Mouse (Mus musculus): ENCODE measurements around the gene Cyth2. TPM values are rescaled to one million over a fixed set of nuclear protein-coding genes. Genes with fewer than 3 reads are reported as not detected.

Cyth2 gene
- 10 to 100 TPM; 82.2 to 88.4 TPM for polyA plus RNA-seq (2017; shearing (Covaris generic))

GRCm38 (mm10) chr7:45813787-45814779 lies at the start of gene Cyth2:
Gene Cyth2 (minus strand): TSS chr7:45814581.

GRCm38 (mm10) chr7:45830427-45831127 lies 16.2 kb upstream of the Cyth2 start, which contains the start of gene Grwd1:
Gene Grwd1 (minus strand): TSS chr7:45830944.

GRCm38 (mm10) chr7:45824598-45824997 lies 10.2 kb upstream of the Cyth2 start, which contains the start of gene Kcnj14:
Gene Kcnj14 (minus strand): TSS chr7:45824782.

GRCm38 (mm10) chr7:45784524-45785372 lies 29.6 kb downstream of the Cyth2 start, which contains the start of gene Sult2b1:
Gene Sult2b1 (minus strand): TSS chr7:45784669.

DNA sequence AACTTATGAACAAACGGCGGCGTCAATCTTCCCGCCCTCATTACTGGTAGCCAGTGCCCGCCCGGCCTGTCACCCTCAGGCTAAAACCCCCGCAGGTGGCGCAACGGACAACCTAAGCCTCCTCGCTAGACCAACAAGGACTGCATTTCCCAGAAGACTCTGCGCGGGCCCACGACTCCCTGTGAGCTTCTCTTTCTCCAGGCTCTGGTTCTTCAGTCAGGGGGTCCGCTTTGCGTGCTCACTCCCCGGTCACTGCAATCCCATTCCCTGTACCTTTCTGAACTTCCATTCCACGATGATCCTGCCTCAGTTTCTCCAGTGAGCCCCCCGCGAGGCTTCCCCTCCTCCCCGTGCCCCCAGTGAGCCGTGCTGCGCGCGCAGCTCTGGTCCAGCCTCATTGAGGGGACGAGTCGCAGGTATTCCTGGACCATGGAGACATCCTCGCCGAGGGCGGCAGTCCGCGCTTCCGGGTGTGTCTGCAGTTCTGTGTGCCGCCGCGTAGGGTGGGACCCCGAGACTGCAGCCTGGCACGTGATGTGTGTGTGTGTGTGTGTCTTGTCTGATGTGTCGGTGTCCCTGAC lies 30.8 kb downstream of the Cyth2 start, which contains the start of gene Lmtk3:
Gene Lmtk3 (plus strand): TSS at position 228 of the 581 bp plus-strand sequence.

Other genes with a start within 250 kb of the Cyth2 start
- 10 to 100 TPM; 59.6 to 75.4 TPM for gene Bcat2, start 244.4 kb downstream of the Cyth2 start, polyA plus RNA-seq (2017; shearing (Covaris generic))
- under 1 TPM in 1 of 2 experiments, not detected in 1; 0.50 TPM for gene Fgf21, start 199.1 kb downstream of the Cyth2 start, polyA plus RNA-seq (2017; shearing (Covaris generic))
- gene Fut1, start 197.3 kb downstream of the Cyth2 start, polyA plus RNA-seq (2017; shearing (Covaris generic)): 1 to 10 TPM in 1 of 2 experiments, under 1 TPM in 1; 0.25 to 1.6 TPM
- gene Izumo1, start 192.8 kb downstream of the Cyth2 start, polyA plus RNA-seq (2017; shearing (Covaris generic)): under 1 TPM; 0.47 to 0.92 TPM
- gene Rasip1, start 187.1 kb downstream of the Cyth2 start, polyA plus RNA-seq (2017; shearing (Covaris generic)): 1 to 10 TPM in 1 of 2 experiments, under 1 TPM in 1; 0.67 to 3.4 TPM
- gene Mamstr, start 174.6 kb downstream of the Cyth2 start, polyA plus RNA-seq (2017; shearing (Covaris generic)): 1 to 10 TPM; 1.2 to 1.5 TPM
- gene Fut2, start 148.2 kb downstream of the Cyth2 start, polyA plus RNA-seq (2017; shearing (Covaris generic)): 1 to 10 TPM in 1 of 2 experiments, under 1 TPM in 1; 0.65 to 2.5 TPM
- gene Ntn5, start 130.6 kb downstream of the Cyth2 start, polyA plus RNA-seq (2017; shearing (Covaris generic)): under 1 TPM in 1 of 2 experiments, not detected in 1; 0.49 TPM
- gene Sec1, start 120.2 kb downstream of the Cyth2 start, polyA plus RNA-seq (2017; shearing (Covaris generic)): not detected
- gene Car11, start 114.7 kb downstream of the Cyth2 start, polyA plus RNA-seq (2017; shearing (Covaris generic)): 1 to 10 TPM; 6.1 to 9.2 TPM
- 10 to 100 TPM; 26.0 to 37.0 TPM for gene Dbp, start 109.5 kb downstream of the Cyth2 start, polyA plus RNA-seq (2017; shearing (Covaris generic))
- gene Rpl18, start 99.1 kb downstream of the Cyth2 start, polyA plus RNA-seq (2017; shearing (Covaris generic)): 1,000 to 10,000 TPM; 1,327 to 1,518 TPM
- gene Sphk2, start 96.6 kb downstream of the Cyth2 start, polyA plus RNA-seq (2017; shearing (Covaris generic)): 10 to 100 TPM; 26.1 to 35.8 TPM
- gene Fam83e, start 93.4 kb downstream of the Cyth2 start, polyA plus RNA-seq (2017; shearing (Covaris generic)): 1 to 10 TPM in 1 of 2 experiments, under 1 TPM in 1; 0.25 to 1.9 TPM
- not detected for gene Spaca4, start 88.8 kb downstream of the Cyth2 start, polyA plus RNA-seq (2017; shearing (Covaris generic))
- gene Lmtk3, start 30.8 kb downstream of the Cyth2 start, polyA plus RNA-seq (2017; shearing (Covaris generic)): under 1 TPM; 0.12 to 0.38 TPM
- 1 to 10 TPM; 4.4 to 6.7 TPM for gene Sult2b1, start 29.9 kb downstream of the Cyth2 start, polyA plus RNA-seq (2017; shearing (Covaris generic))
- gene Kcnj14, start 10.2 kb upstream of the Cyth2 start, polyA plus RNA-seq (2017; shearing (Covaris generic)): 1 to 10 TPM in 1 of 2 experiments, under 1 TPM in 1; 0.55 to 1.0 TPM
- gene Grwd1, start 16.4 kb upstream of the Cyth2 start, polyA plus RNA-seq (2017; shearing (Covaris generic)): 10 to 100 TPM; 35.7 to 36.3 TPM
- gene Kdelr1, start 58.2 kb upstream of the Cyth2 start, polyA plus RNA-seq (2017; shearing (Covaris generic)): 100 to 1,000 TPM in 1 of 2 experiments, 10 to 100 TPM in 1; 78.9 to 119 TPM
- 1 to 10 TPM; 1.0 to 1.6 TPM for gene Grin2d, start 63.8 kb upstream of the Cyth2 start, polyA plus RNA-seq (2017; shearing (Covaris generic))
- under 1 TPM in 1 of 2 experiments, not detected in 1; 0.36 TPM for gene Syngr4, start 82.1 kb upstream of the Cyth2 start, polyA plus RNA-seq (2017; shearing (Covaris generic))
- gene Tmem143, start 82.4 kb upstream of the Cyth2 start, polyA plus RNA-seq (2017; shearing (Covaris generic)): 10 to 100 TPM in 1 of 2 experiments, 1 to 10 TPM in 1; 6.0 to 13.0 TPM
- 100 to 1,000 TPM; 618 to 655 TPM for gene Emp3, start 106.8 kb upstream of the Cyth2 start, polyA plus RNA-seq (2017; shearing (Covaris generic))
- gene Ccdc114, start 109.5 kb upstream of the Cyth2 start, polyA plus RNA-seq (2017; shearing (Covaris generic)): 10 to 100 TPM in 1 of 2 experiments, 1 to 10 TPM in 1; 2.9 to 11.0 TPM
- gene Abcc6, start 215.7 kb upstream of the Cyth2 start, polyA plus RNA-seq (2017; shearing (Covaris generic)): under 1 TPM in 1 of 2 experiments, not detected in 1; 0.21 TPM
- 10 to 100 TPM; 35.1 to 42.9 TPM for gene Nomo1, start 219.1 kb upstream of the Cyth2 start, polyA plus RNA-seq (2017; shearing (Covaris generic))

Data from inflammation-experienced regulatory T-cells (primary cell).